Mouse (Mus musculus): ENCODE data around the gene Glrx.

DNA sequence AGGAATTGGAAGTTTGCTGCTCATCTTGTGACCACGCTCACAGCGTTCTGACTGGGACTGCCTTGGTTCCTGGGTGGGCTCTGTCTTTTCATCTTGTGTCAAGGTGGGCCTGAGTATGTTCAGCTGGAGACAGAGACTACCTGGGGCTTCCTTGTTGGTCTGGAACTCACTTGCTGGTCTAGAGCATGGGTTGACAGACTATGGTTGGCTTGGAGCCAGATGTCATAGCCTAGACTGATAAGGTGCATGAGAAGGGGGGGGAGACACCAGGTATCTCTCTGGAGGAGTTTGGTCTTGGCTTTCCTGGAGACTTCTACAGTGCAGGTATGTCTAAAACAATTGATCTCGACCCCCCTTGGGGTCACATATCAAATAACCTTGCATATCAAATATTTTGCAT is 13.4 kb downstream of the Glrx start:
- no peak for TF ChIP-seq CTCF (IDR thresholded peaks at IDR 0.05)
- TF ChIP-seq EP300 (IDR thresholded peaks at IDR 0.05; ENCODE audit: insufficient read depth, low read depth, low read length), result no peak

All from heart, adult 2 months (tissue).